Mouse (Mus musculus) brain, embryonic 14.5 days (tissue): ENCODE measurements at regions not wholly inside any gene's neighbourhood (a gene's known extent, or its start where the extent isn't known, plus 50 kb on each side); places are given as distances from the start of the nearest gene placed in this dataset.

Experiments
- CTCF ChIP-seq: fragments of 200-500 bp; IDR thresholded peaks from 2 replicates; pipeline ENCODE4 v1.5.1; 2012; ENCODE audit warnings: inconsistent platforms, mild to moderate bottlenecking, moderate library complexity, borderline replicate concordance; ENCODE audit not compliant: insufficient read depth, insufficient read length; ENCODE audit errors: extremely low read depth
- POLR2A ChIP-seq: fragments of 200-500 bp; IDR thresholded peaks from 2 replicates; pipeline ENCODE4 v1.6.1; 2012; ENCODE audit warnings: mild to moderate bottlenecking, inconsistent platforms, borderline replicate concordance; ENCODE audit not compliant: poor library complexity, insufficient read depth, insufficient read length, severe bottlenecking; ENCODE audit errors: extremely low read depth

- TF ChIP-seq CTCF: no peak
- no peak for TF ChIP-seq POLR2A
Observed at GRCm38 (mm10) chr14:99616655-99617335, 318.3 kb downstream of the Klf5 start.
